Mouse (Mus musculus) hindbrain, embryonic 14.5 days (tissue): ENCODE data around the gene Slc15a5. TPM values are rescaled to one million over a fixed set of nuclear protein-coding genes. Genes with fewer than 3 reads are reported as not detected.

ENCODE experiments used
- ATAC-seq: fragments of 200-750 bp; cut with Nextera tagmentation; 2 replicates; pipeline ENCODE4 v1.8.0; 2017; ENCODE audit warnings: moderate number of reproducible peaks, mild to moderate bottlenecking, moderate TSS enrichment, moderate library complexity; ENCODE audit not compliant: low FRiP score
- DNase-seq: peaks from one replicate; pipeline ENCODE4 v3.0.0-alpha.2; 2015; ENCODE audit warnings: low spot score
- H3K27ac ChIP-seq: fragments of 300-500 bp; sonication (generic); 2 replicates; pipeline ENCODE4 v1.5.1; 2014; ENCODE audit warnings: mild to moderate bottlenecking, moderate library complexity
- H3K27me3 ChIP-seq: fragments of 300-500 bp; sonication (generic); 2 replicates; pipeline ENCODE4 v1.6.1; 2014; ENCODE audit warnings: mild to moderate bottlenecking, low read length, mixed read lengths; ENCODE audit not compliant: control insufficient read depth, insufficient read depth
- H3K36me3 ChIP-seq: fragments of 300-500 bp; sonication (generic); replicated peaks from 2 replicates; pipeline ENCODE4 v1.6.1; 2014; ENCODE audit not compliant: control insufficient read depth, insufficient read depth
- H3K4me1 ChIP-seq: fragments of 300-500 bp; sonication (generic); replicated peaks from 2 replicates; pipeline ENCODE4 v1.6.1; 2014; ENCODE audit warnings: antibody characterized with exemption, low read length, mixed read lengths; ENCODE audit not compliant: control insufficient read depth, insufficient read depth
- H3K4me2 ChIP-seq: fragments of 300-500 bp; sonication (generic); replicated peaks from 2 replicates; pipeline ENCODE4 v1.6.1; 2014; ENCODE audit warnings: mild to moderate bottlenecking, moderate library complexity
- H3K4me3 ChIP-seq: fragments of 300-500 bp; sonication (generic); replicated peaks from 2 replicates; pipeline ENCODE4 v1.5.1; 2014; ENCODE audit warnings: mild to moderate bottlenecking, low read length
- H3K9ac ChIP-seq: fragments of 300-500 bp; sonication (generic); 2 replicates; pipeline ENCODE4 v1.6.1; 2014
- H3K9me3 ChIP-seq: fragments of 300-500 bp; sonication (generic); 2 replicates; pipeline ENCODE4 v1.6.1; 2016; ENCODE audit warnings: low read length; ENCODE audit not compliant: control insufficient read depth
- WGBS: fragments of 180-500 bp; shearing (Covaris S2); extraction: QIAGEN DNeasy Blood & Tissue Kit; methylation state at CpG from one replicate; pipeline ENCODE4 v1.1.7; 2014; 5-methylcytosine and 5-hydroxymethylcytosine counted together
- polyA plus RNA-seq: library from polyadenylated mRNA; unstranded; fragments of >200 nt; fragmentation: Nextera tagmentation; extraction: Ambion mirVana; gene quantifications from 2 replicates; pipeline ENCODE4 v1.2.1, GENCODE M21; 2014

The Slc15a5 gene
- polyA plus RNA-seq, 1 experiment from 2014 or later, result not detected

DNA sequence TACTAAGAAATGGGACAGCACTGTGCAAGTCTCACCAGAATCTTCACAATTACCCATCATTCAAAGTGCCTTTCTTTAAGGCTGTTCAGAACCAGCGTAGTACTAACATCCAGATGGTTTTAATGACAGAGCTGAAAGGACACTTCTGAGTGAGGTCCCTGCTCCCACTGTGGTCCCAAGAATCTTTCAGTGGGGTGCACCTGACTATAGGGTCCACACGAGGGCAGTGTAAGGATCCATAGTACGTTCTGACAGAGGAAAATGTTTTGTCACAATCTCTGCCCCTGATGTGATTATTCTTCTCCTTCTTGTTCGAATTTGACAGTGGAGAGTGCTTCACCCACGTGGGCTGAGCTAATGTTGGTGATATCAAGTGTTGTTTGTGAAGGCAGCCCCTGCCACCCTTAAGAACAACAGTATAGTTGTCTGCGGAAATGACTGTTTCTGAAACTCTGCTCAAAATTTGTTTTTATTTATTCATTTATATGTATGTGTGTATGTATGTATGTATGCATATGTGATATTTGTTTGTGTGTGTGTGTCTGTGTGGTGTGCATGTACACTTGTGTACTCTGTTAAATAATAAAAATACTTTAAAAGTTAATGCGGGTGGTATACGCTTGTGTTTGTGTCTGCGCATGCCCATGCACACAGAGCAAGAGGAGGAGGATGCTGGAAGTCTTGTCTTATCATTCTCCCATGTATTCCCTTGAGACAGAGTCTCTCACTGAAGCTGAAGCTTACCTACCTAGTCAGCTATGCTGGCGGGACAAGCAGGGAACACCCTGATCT lies 98.6 kb downstream of the Slc15a5 start:
- no peak overlapping the region for H3K27ac ChIP-seq
- 0 out of 2 replicates have a peak, but pooled peaks cover 4% of the 10 kb centered on the region for H3K4me1 ChIP-seq
- H3K27me3 ChIP-seq, result no peaks in the 10 kb centered on the region
- H3K9me3 ChIP-seq, result no peaks in the 10 kb centered on the region
- WGBS, result 77% methylated on average over 10 of the region's 10 CpGs
- no peak overlapping the region for H3K9ac ChIP-seq
- no peaks in the 10 kb centered on the region for H3K36me3 ChIP-seq
- H3K4me2 ChIP-seq, result no peak overlapping the region
- 0 out of 2 replicates have a peak, but pooled peaks have one; percentile 28 for ATAC-seq
- peak; percentile 28 for DNase-seq
- no peak overlapping the region for H3K4me3 ChIP-seq

DNA sequence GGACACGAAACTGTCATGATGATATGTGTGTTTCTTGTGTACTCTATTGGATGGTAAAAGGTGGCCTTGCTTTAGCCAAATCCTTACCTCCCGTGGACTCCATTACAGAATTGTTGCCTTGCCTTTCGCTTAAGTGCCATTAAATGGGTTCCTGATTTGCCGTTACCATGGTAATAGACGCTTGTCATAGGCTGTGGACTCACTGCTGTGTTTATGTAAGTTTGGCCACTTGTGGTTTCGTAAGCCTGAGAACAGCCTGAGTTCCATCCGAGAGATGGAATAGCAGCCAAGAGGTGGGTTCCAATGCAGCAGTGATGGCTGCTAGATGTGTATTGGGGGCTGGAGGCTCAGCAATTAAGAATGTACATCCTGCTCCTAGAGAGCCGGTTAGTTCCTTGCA lies 99.3 kb downstream of the Slc15a5 start:
- no peak overlapping the region for H3K4me3 ChIP-seq
- H3K9ac ChIP-seq, result no peak overlapping the region
- no peak overlapping the region for H3K27ac ChIP-seq
- 65% methylated on average over 8 of the region's 8 CpGs for WGBS
- H3K36me3 ChIP-seq, result no peaks in the 10 kb centered on the region
- no peaks in the 10 kb centered on the region for H3K9me3 ChIP-seq
- H3K4me1 ChIP-seq, result 0 out of 2 replicates have a peak, but pooled peaks cover 4% of the 10 kb centered on the region
- H3K4me2 ChIP-seq, result no peak overlapping the region
- ATAC-seq (no peak), DNase-seq (no peak)
- no peaks in the 10 kb centered on the region for H3K27me3 ChIP-seq

DNA sequence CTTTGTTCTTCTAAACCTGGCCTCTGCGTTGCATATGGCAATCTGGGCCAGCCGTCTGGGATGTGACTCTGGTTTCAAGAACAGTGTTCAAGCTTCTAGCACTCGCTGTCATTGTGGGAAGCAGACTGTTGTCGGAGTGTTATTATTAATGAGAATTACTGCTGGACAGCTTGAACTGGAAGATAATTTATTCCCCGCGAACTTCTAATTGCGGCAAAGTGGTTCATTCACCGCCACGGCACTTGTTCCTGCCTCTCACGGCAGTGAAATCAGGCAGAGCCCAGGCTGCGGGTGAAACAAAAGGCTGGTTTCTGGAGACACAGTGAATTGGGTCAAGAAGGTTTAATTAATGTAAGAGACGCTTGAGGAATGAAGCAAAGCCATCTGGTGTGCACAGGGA lies 99.9 kb downstream of the Slc15a5 start:
- DNase-seq, result no peak
- no peak overlapping the region for H3K4me2 ChIP-seq
- H3K27me3 ChIP-seq, result no peaks in the 10 kb centered on the region
- H3K27ac ChIP-seq, result no peak overlapping the region
- no peaks in the 10 kb centered on the region for H3K36me3 ChIP-seq
- WGBS, result 43% methylated on average over 12 of the region's 12 CpGs
- H3K4me1 ChIP-seq, result 0 out of 2 replicates have a peak, but pooled peaks cover 4% of the 10 kb centered on the region
- ATAC-seq, result no peak
- H3K4me3 ChIP-seq, result no peak overlapping the region
- no peak overlapping the region for H3K9ac ChIP-seq
- no peaks in the 10 kb centered on the region for H3K9me3 ChIP-seq

DNA sequence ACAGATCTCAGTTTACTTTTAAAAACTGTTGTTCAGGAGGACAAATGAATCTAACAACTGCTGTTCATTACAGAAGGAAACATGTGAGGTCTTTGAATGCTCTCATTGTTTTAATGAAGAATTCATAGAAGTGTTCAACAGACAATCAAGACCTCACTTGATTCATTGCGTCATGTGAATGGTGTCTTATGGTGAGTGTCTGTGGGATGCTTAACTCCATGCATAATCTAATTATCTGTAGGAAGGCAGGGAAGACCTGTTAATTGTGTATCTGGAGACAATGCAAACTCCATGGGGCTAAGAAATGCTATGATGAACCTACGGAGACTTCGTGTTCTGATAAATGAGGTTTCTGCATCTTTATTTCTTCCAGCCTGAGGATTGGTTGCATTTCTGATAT lies 103.7 kb downstream of the Slc15a5 start:
- no peak for ATAC-seq
- H3K9ac ChIP-seq, result no peak overlapping the region
- H3K4me1 ChIP-seq, result no peaks in the 10 kb centered on the region
- 65% methylated on average over 3 of the region's 3 CpGs for WGBS
- H3K27me3 ChIP-seq, result no peaks in the 10 kb centered on the region
- H3K4me3 ChIP-seq, result no peak overlapping the region
- no peaks in the 10 kb centered on the region for H3K9me3 ChIP-seq
- no peak for DNase-seq
- no peaks in the 10 kb centered on the region for H3K36me3 ChIP-seq
- H3K4me2 ChIP-seq, result no peak overlapping the region
- no peak overlapping the region for H3K27ac ChIP-seq

DNA sequence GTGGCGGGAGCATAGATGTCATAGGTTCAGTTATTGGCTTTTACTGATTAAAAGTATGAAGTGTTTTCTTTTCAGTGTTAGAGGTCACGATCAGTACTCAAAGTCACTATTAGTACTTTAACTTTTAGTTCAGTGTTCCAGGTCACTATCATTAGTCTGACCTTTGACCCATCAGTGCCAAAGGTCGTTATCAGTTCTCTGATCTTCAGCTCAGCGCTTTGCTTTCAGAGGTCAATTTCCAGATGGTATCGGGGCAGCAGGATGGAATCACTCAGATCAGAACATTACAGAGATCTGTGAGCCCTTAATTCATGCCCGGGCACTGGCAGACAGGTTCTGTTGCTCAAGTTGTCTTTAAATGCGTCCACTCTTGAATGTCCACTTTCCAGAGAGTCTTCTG lies 116.0 kb downstream of the Slc15a5 start:
- 87% methylated on average over 7 of the region's 7 CpGs for WGBS
- Histone ChIP-seq H3K4me2 (no peak overlapping the region), H3K36me3 (no peaks in the 10 kb centered on the region), H3K9ac (no peak overlapping the region), H3K27ac (no peak overlapping the region), H3K4me3 (no peak overlapping the region), H3K9me3 (no peaks in the 10 kb centered on the region), H3K4me1 (no peaks in the 10 kb centered on the region), H3K27me3 (no peaks in the 10 kb centered on the region)
- ATAC-seq (no peak), DNase-seq (no peak)

DNA sequence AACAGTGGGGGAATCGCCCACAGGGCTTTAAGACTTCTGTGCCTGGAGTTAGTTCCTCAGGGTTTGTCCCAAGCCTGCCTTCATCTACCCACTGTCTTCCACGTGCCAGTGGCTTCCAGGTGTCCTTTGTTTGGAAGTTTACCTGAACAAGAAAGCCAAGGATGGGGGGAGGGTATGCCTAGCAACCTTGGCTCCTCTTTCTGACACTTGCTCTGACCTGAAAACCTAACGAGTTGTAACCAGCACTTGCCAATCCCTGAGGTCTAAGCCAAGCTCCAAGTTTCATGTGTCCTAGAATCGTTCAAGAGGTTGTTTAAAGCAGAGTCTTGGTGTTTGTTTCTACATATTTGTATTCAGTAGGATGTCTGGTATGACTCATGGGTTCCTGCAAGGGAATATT lies 116.9 kb downstream of the Slc15a5 start:
- Histone ChIP-seq H3K27me3 (no peaks in the 10 kb centered on the region), H3K27ac (no peak overlapping the region), H3K4me1 (no peaks in the 10 kb centered on the region), H3K36me3 (no peaks in the 10 kb centered on the region), H3K4me2 (no peak overlapping the region), H3K9ac (no peak overlapping the region), H3K9me3 (no peaks in the 10 kb centered on the region), H3K4me3 (no peak overlapping the region)
- DNase-seq, result no peak
- WGBS, result 75% methylated on average over 4 of the region's 4 CpGs
- no peak for ATAC-seq

DNA sequence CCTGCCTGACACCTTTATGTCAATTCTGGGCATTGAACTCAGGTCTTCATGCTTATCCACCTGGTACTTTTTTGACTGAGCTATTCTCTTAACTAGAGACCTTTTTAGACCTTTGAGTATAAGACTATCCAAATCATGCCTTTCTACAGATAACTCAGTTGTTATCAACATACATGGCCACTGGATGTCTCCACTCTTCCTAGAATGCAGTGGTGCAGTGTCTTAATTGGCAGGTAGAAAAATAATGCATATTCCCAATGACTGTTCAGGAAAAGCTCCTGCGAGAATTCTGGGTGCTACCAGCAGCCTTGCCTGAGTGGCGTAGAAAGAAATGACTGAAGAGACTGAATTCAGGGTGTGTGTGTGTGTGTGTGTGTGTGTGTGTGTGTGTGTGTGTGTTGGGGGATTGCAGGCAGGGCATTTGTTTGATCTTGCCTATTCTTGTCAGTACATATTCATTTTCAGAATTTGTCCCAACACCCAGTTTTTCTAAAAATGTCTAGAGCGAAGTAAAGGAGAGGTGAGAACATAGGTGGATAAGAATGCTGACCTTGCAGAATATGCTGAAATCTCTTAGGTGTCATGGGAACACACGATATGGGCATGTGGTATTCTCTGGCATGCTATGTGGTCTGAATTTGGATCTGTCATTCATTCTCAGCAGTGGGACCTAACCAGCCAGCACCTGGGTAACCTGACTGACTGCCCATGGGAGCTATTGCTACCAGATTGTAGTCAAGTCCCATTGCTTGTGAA lies 119.5 kb downstream of the Slc15a5 start:
- Histone ChIP-seq H3K27ac (no peak overlapping the region), H3K4me2 (no peak overlapping the region), H3K36me3 (no peaks in the 10 kb centered on the region), H3K9ac (no peak overlapping the region), H3K4me1 (0 out of 2 replicates have a peak, but pooled peaks cover 2% of the 10 kb centered on the region), H3K4me3 (no peak overlapping the region), H3K27me3 (no peaks in the 10 kb centered on the region), H3K9me3 (no peaks in the 10 kb centered on the region)
- ATAC-seq, result no peak
- 82% methylated on average over 4 of the region's 4 CpGs for WGBS
- no peak for DNase-seq

DNA sequence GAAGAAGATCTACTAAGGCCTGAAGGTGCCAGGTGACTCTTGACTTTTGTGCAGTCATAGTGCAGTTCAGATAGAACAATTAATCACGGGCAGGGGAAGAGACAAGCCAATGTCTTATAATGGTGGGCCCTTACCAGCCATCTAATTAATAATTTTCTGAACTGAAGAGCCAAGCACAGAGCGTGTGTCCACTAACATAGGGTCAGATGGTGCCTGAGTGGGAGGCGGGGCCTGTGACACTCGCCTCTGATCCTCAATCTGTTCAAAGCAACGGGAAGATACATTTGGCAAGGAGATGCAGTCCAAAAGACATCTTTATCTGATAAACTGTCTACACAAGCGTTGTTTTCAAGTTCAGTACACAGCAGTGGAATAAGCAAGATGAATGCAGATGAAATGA lies 122.1 kb downstream of the Slc15a5 start:
- DNase-seq (no peak), ATAC-seq (no peak)
- Histone ChIP-seq H3K36me3 (no peaks in the 10 kb centered on the region), H3K4me3 (no peak overlapping the region), H3K27ac (no peak overlapping the region), H3K9ac (no peak overlapping the region), H3K4me2 (no peak overlapping the region), H3K27me3 (no peaks in the 10 kb centered on the region), H3K4me1 (0 out of 2 replicates have a peak, but pooled peaks cover 2% of the 10 kb centered on the region), H3K9me3 (no peaks in the 10 kb centered on the region)
- WGBS, result 80% methylated on average over 6 of the region's 6 CpGs

DNA sequence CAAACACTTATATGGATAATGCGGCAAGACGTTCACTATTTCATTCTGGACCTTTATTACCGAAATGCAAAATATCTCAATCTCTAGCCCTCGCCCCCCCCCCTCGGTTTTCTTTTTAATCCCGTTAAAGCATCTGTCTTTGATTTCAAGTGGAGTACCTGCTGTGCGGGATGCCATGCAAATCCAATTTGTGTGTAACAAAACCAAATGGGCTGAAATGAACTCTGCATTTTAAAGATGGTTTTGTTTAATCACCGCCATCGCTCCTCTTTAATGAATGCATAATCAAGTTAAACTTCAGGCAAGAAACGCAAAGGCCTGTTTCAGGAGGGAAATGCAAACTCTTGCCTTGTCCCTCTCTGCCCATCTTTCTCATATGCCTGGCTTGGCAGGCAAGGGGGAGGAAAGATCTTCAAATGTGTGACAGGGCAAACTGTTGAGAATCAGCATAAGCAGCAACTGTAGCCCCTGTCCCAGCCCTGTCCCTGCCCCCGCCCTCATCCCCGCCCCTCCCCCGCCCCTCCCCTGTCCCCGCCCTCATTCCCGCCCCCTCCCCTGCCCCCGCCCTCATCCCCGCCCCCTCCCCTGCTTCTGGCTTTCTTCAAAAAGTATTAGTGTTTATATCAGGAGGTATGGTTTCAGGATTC lies 122.8 kb downstream of the Slc15a5 start:
- DNase-seq, result peak; percentile 38
- Histone ChIP-seq H3K27ac (no peak overlapping the region), H3K36me3 (no peaks in the 10 kb centered on the region), H3K4me1 (0 out of 2 replicates have a peak, but pooled peaks cover 2% of the 10 kb centered on the region), H3K4me3 (no peak overlapping the region), H3K9ac (no peak overlapping the region), H3K27me3 (no peaks in the 10 kb centered on the region), H3K9me3 (no peaks in the 10 kb centered on the region), H3K4me2 (0 out of 2 replicates have a peak overlapping the region, but pooled peaks have one; percentile 1)
- 31% methylated on average over 16 of the region's 17 CpGs for WGBS
- ATAC-seq, result peak; percentile 74
